Mouse (Mus musculus) kidney, postnatal 10 days (tissue): ENCODE data around the gene Zfp780b.
A peak's percentile ranks its signal among the peaks of the same experiment; 100 is the strongest.
"Not testable (repeated sequence)": the region's sequence is repeated elsewhere in the genome, so short reads cannot be mapped to it uniquely, and the experiment has no call there.

Experiments used
- DNase-seq: peaks from one replicate; pipeline ENCODE4 v3.0.0; 2021; ENCODE audit warnings: mixed read lengths

Gene Zfp780b

DNA sequence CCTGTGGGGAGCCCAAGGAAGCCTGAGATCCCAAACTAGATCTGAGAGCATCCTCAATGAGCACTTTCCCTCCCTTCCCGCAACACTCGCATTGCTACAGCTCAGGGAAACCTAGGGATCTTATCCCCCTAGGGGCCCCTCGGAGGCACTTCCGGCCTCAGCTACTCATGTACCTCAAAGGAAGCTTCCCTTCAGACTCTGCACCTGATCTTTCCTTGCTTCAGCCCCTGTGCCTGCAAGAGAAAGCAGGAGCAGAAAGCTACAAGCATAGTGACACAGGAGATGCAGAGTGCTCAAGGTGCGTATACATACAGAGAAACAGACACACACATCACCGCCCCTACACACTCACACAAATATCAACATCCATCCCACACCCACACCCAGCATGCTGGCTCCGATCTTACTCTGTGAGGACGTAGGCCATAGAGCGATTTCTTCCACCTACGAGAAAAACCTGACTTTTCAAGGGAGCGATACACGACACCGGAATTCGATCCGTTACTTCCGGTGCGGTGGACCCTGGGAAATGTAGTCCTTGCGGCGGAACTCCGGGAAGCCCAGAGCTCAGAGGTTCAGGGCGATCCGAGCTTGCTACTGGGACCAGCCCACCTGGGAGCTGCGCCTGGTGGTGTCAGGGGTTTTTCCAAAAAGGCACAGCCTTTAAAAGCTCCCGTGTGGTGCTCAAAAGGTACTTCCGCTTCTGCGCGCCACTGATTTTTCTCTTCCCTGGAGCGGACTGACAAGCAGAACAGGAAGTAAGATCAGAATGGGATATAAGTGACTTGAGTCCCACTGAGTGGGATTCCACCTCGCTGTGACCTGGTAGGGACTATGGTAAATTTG is at the start of gene Zfp780b:
Gene Zfp780b, minus strand, starts transcription at position 489 of the 846 bp plus-strand sequence.
- DNase-seq = peak; percentile 86

DNA sequence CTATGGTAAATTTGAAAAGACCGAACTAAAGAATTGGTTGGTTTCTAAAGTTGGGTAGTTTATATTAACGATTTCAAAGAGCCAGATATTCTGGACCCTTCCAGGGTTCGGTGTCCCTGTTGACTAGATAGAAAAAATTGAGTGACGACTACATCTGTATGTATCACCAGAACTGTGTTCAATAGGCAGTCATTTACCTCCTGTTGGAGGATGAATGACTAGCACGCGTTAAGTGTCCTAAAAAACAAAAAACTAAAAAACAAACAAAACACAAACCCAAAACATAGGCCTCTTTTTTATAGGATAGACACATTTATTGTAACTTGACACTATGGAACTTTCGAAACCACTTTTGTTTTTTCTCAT is 35.5 kb upstream of the Zfp780b start:
- DNase-seq = no peak

DNA sequence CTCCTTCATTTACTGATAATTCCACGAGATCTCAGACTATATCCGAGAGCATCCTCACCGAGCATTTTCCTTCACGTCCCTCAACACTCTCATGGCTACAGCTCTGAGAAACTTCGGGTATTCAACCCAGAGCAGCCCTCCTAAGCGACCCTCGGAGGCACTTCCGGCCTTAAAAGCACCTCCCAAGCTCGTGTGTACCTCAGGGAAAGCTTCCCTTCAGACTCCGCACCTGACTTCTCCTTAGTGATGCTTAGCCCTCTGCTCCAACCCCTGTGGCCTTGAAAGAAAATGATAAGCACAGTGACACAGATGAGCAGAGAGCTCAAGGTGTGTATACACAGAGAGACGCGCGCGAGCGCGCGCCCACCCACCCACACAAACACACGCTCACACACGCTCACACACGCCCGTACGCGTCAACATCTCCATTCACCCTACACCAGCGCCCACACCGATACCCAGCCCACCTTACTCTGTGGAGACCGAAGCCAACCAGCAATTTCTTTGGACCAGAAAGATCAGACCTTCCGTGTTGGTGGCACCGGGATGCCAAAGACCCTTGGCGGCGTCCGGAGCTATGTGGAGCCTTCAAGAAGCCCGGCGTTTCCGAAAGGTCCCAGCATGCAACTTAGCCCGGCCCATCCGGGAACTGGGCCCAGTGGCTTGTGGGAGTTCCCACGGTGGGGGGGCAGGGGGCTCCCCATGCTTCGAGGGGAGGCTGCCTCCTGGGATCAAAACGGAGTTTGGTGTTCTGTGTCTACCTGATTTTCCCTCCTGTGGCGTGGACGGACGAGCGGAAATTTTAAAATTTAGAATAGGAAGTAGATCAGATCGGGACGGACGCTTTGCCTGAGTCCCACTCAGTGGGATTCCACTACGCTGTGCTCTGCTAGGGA is 34.8 kb upstream of the Zfp780b start, which contains the start of gene Zfp850:
Gene Zfp850, minus strand, starts transcription at position 567 of the 896 bp plus-strand sequence.
- DNase-seq = peak; percentile 88

DNA sequence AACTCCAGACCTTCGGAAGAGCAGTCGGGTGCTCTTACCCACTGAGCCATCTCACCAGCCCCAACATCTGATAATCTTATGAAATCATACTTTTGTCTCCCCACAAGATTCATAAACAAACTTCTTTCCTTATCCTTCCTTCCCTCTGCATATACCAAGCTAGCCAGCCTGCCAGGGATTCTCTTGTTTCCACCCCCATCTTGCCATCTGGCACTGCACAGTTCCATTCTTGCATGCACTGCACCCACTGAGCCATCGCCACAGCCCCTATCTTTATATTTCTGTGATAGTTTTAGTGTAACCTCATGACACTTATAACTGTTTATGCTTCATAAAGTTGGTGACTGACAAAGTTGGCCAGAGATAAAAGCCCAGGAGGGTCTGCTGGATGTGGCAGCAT is 31.3 kb upstream of the Zfp780b start:
- DNase-seq = no peak

DNA sequence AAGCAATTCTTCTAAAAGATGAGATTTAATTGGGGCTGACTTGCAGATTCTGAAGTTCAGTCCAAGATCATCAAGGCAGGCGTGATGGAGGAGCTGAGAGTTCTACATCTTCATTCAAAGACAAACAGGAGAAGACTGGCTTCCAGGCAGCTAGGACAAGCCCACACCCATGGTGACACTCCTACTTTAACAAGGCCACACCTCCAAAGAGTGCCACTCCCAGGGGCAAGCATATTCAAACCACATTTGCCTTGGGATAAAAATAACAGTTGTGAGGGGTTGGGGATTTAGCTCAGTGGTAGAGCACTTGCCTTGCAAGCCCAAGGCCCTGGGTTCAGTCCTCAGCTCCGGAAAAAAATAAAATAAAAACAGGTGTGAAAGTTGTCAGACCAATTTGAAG is 3.2 kb upstream of the Zfp780b start:
- no peak for DNase-seq

DNA sequence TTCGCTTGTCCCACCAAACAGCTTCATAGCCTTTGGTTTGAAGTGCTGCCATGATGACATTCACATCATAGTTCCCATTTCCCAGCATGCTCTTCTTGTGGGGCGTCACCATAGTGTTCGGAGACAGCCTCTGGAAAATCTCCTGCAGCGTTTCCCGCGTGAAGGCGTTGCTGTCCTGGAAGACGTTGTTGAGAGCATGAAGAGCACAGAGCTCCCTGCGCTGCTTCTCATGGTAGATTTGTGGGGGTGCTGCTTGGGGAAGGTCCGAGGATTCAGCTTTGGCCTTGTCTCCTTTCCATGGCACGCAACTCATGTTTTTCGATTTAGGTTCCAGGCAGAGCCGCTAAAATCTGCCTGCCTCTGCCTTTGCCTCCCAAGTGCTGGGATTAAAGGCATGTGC is 29.5 kb downstream of the Zfp780b start:
- DNase-seq = not testable (repeated sequence)

DNA sequence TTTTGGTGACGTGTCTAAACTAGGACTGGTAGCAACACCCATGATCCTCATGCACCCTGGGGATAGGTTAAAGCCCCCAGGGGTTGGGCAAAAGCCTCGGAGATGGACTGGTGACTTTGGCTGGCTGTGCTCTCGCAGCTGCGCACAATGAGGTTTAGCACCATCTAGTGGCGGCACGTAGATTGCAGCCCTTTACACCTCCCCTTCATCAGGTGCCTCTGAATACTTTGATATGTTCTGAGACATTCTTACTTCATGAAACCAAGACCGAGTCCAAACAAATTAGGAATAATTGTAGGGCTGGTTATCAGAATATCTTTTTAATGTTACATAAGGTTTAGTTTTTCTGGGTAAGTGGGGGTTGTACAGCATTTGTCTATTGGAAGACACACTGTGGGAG is 37.1 kb downstream of the Zfp780b start:
- peak; percentile 27 for DNase-seq

DNA sequence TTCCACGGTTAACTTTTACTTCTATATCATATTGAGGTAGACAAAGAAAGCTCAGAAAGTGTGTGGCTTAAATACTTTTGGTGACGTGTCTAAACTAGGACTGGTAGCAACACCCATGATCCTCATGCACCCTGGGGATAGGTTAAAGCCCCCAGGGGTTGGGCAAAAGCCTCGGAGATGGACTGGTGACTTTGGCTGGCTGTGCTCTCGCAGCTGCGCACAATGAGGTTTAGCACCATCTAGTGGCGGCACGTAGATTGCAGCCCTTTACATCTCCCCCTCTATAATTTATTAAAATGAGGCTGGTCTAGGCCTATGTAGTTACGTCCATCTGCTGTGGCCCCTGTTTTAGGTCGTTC is 45.2 kb downstream of the Zfp780b start:
- DNase-seq = not testable (repeated sequence)

DNA sequence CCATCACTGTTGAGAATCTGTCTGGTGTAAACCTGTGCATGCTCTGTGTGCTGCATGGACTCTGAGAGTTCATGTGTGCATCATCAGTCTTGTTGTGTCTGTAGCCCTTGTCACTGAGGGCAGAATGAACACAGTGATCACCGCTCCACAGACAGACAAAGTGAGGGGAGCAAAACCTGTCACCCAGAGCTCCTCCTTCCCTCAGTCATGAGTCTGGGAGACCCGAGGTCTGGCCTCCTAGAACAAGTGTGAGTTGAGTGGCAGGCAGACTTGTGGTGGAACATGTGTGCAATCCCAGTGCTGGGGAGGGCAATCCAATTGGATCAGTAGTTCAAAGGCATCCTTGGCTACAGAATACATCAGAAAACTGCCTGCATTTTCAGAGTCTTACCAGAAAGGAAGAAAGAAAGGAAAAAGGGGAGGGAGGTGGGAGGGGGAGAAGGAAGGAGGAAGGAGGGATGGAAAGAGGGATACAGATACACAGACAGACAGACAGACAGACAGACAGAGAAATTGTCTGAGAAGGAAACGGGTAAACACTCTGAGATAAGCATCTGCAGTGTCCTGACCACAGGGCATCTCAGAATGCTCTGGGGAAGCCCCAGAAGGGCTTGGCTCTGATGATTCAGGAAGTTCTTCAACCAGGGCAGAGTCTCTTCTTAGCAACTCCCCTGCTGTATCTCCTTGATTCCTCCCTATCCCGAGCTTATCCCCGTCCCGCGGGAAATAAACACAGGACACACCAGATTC is 45.7 kb downstream of the Zfp780b start:
- DNase-seq = no peak

DNA sequence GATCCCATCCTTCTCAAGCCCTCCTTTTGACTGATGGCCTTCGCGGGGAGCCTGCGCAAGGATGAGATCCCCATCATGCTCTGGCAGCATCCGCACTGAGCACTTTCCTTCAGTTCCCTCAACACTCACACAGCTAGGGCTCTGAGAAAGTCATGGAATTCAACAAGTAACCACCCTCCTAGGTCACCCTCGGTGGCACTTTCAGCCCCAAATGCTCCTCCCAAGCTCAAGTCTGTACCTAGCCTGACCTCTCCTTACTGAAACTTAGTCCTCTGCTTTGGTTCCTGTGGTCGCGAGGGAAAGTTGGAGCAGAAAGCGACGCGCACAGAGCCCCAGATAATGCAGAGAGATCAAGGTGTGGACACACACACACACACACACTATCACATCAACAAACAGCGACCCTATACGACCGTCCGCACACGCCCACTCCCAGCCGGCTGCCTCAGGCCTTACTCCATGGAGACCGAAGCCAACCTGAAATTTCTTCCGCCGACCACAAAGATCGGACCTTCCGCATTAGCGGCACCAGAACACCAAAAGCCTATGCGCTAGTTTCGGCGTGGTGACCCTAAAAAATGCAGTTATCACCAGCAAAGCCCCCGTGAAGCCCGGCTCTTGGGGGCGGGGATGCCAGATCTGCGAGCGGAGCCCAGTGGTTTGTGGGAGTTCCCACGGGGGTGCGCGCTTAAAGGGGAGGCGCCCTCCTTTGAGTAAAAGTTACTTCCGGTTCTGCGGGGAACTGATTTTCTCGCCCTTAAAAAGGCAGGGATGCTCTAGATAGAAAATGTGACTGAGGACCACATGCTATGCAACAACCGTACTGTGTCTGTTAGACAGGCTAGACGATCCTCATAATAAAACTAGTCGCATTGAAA is 49.9 kb downstream of the Zfp780b start, which contains the start of gene Zfp974:
Gene Zfp974, minus strand, starts transcription at position 643 of the 878 bp plus-strand sequence.
- peak; percentile 80 for DNase-seq

DNA sequence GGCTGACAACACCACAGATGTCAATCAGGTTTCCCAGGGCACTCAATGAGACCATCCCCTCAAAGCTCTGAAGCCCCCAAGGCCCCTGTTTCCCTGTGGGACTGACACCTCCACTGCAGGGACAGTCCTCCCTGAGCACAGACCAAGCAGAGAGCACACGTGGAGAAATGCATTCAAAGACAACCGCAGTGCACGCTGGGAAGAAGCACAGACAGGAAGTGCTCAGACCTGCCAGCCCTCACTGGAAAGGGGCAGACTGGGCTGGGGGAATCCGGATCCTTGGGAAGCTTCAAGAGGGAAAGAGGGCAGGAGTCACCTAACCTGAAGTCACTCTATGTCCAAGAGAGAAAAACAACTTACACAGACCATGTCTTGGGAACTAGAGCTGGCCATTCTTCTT is 51.9 kb downstream of the Zfp780b start:
- not testable (repeated sequence) for DNase-seq

DNA sequence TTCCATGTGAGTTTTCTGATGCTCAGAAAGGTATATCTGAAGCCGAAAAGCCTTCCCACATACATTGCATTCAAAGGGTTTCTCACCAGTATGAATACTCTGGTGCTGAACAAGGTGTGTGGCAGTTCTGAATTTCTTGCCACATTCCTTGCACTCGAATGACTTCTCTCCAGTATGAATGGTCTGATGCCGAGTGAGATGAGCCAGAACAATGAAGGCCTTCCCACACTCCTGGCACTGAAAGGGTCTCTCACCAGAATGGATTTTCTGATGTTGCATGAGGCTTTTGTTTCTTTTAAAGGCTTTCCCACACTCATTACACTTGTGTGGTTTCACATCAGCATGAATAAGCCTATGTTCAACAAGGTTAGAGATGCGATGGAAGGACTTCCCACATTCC is 68.0 kb downstream of the Zfp780b start:
- not testable (repeated sequence) for DNase-seq
